Mouse (Mus musculus): ENCODE data around the gene Ptpre. TPM values are rescaled to one million over a fixed set of nuclear protein-coding genes. Genes with fewer than 3 reads are reported as not detected.
"Not testable (repeated sequence)": the region's sequence is repeated elsewhere in the genome, so short reads cannot be mapped to it uniquely, and the experiment has no call there.

Gene Ptpre
- total RNA-seq, 2 experiments from 2014 or later, result 1.9 to 2.1 TPM

DNA sequence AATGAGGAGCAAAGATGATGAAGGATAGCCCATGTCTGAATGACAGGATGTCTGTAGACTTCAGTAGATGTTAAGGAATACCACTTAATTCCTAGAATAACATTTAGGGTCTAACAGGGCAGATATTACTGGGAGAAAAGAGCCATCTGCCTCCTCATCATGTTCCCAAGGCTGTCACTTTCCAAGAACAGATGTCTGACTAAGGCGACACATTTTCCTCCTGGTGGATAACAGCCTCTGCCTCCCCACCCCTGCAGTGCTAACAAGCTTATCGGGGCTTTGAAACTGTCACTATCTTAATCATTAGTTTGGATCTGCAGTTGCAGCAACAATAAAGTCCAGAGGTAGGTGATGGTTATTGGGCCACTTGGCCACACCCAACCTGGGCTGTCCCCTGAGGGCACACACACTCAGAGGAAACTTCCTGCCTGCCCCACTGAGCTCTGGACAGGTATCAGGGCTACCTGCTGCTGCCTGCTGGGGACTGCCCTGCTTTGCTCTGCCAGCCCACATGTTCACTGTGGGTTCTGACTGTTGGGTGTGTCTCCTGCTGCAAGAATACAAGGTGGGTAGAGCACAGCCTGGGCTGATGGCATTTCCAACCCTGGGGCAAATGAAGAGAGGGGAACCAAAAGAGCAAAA lies 2.6 kb upstream of the Ptpre start:
- DNase-seq, result no peak

DNA sequence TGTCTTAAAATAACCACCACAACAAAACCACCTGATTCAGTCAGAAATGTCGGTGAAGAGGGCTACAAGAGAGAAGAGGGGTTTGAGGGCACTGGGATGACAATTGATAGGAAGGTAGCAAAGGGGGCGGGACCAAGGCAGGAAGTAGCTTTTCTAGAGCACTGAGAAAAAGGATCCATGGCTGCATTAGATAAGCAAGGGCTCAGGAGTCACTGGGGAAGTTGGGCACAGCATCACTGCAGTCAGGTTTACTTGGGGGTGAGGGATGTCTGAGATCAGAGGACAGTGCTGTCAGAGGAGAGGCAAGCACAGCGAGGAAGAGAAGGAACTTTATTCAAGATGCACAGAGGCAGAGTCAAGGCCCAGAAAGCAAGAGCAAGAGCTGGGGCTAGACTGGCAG lies 1.4 kb upstream of the Ptpre start:
- DNase-seq, result no peak

DNA sequence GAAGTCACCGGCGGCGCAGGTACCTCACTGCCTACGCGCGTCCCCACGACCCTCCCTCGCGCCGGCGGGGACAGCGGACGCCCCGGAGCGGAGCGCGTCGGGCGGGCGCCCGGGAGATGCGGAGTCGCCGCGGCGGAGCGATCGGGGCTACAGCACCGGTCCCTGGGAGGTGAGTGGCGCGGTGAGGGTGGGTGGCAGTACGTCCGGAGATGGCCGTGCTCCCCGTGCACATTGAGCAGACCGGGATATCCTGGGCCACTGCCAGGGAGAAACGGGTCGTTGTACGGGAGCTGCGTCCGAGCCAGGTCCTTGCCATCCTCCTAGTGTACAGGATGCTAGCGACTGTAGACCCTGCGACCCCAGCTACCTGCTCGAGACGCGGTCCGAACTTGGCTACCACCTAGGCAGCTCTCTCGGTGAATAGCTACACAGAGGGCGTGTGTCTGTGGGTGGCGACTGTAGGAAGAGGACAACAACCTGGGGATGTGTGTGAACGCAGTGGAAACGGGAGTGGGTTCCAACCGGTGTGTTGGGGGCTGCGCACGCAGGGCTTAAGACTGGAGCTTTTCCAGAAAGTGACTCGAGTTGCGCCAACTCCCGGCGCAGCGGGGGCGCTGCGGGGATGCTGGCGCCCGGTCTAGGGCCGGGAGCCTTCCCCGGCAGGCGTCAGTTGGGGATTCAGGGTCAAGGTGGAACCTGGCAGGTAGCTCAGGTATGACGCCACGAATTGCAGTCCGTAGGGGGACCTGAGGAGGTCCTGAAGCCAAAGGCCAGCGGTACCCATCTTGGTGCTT lies 864 bp downstream of the Ptpre start:
- peak; percentile 10 for DNase-seq

DNA sequence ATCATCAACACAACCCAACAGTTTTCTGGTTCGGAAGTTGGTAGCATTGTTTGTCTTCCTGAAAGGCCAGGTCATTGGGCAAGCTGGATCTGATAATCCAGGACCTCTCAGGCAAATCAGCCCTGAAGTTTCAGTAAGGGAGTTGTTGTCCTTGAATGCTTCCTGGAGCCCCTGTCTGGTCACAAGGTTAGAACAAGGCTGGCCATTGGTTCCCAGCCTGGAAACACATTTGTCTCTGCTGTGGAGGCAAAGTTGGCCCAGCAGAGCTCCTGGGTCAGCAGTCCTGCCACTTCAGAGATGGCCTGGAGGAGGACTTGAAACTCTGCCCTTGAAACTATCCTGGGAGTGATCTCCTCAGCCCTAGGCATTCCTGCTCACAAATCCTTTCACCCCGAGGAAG lies 2.1 kb downstream of the Ptpre start:
- no peak for DNase-seq

DNA sequence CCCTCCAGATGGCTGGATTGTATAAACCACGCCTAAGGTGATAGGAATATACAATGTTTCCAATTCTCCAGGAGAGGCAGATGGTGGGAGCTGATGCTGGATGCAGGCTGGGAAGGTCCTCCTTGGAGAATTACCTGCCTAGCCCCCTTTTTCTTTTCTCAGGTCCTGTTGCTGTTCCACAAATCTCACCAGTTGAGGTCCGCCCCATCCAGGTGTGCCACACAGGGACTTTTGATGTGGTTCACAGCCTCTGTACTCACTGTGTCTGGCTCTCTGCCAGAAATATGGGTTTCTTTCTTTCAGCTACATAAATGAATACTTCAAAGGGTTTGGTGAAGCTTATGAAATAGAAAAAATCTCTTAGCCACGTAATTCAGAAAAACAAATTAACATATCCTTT lies 5.0 kb downstream of the Ptpre start:
- DNase-seq, result no peak

DNA sequence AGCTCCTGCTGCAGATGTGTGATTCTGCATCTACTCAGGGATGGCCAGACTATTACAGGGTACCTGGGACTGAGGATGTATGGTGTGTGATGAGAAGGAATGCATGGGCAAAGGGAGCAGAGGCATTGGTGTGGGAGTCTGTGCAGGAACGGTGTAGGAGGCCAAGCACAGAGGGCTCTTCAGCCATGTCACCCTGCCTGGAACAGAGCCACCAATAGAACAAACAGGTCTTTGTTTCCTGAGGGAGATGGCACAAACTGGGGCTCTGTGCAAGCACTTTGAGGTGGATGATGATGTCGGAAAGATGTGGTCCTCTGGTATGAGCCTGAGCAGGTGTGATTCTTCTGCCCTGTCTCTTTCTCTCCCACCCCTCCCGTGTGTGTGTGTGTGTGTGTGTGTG lies 5.8 kb downstream of the Ptpre start:
- no peak for DNase-seq

DNA sequence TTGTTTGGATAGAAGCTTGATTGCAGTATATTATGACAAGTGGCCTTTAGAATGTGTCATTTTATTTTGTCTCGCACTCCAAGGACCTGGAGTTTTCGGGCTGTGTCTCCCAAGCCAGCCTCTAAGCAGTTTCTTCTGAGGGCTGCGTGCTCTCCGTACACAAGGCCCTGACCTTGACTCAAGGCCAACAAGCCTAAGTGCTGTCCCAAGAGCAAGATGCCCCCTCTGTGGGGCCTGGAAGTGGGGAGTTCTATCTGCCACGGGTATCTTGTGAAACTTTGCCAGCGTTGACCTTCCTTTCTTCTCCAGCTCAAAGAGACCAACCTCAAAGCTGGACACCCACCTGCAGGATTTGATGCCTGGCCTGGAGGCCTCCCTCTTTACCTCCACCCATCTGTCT lies 7.0 kb downstream of the Ptpre start:
- no peak for DNase-seq

DNA sequence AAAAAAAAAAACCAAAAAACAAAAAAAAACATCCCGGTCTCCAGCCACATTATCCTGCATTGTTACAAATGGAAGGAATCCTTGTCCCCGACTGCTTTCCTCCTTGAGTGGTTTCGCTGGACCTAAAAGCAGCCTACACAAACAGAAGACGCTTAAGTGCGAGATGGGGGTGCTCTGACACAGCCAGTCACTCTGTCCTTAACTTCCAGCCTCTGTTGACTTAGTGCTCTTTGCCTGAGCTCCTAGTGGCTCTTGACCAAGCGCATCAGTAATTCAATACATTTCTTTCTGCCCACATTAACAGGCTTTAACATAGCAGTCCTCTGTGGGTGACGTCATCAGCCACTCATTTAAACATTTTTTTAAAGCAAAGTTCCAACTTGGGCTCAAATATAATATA lies 8.7 kb downstream of the Ptpre start:
- no peak for DNase-seq

DNA sequence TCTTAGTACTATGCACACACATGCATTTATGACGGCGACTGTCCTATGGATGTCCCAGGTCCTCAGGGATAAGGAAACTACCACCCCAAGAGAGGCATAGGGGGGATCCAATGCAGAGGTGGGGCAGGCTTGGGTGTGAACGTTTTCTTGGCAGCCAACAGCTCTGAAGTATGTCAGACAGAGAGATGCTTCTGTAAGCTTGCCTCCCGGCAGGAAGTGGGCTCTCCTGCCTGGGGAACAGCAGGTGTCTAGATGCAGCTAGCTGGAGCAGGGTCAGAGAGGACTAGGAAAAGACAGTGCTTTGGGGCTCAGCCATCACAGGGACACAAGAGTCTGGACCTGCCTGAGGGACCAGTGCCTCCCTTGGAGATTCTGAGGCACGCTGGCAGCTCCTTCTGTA lies 9.2 kb downstream of the Ptpre start:
- DNase-seq, result no peak

DNA sequence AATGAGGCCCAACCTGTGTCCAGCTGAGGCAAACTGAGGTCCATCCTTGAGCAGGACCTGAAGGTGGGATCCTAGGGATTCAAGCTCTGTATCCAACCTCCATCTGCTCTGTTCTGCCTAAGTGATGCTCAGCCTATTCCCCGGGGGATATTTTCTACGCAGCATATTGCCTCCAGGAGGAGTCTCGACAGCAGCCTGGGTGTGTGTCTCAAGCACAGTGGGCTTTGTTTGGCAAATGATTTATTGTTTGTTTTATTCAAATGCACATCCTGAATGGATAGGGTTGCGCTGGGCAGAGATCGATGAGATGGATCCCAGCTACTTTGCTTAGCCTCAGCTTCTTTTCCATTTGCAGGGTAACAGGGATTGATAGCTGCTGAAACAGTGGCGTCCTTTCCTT lies 11.2 kb downstream of the Ptpre start:
- DNase-seq, result no peak

DNA sequence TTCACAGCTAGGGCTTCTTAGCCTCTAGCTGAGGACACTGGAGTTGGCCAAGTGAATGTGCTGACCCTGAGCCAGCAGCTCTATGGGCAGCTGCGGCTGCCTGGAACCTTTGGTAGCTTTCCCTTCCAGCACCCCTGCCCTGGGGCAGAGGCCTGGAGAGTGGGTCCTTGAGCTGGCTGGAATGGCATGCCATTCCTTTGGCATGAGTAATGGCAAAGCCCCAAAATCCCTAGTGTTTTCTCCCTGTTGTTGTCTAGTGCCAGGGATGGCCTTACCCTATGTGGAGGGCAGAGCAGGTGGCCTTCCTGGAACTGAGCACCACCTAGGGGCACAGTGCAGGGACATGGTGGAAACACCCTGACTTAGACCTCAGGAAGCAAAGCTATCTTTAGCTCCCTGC lies 14.3 kb downstream of the Ptpre start:
- DNase-seq, result peak; percentile 66

DNA sequence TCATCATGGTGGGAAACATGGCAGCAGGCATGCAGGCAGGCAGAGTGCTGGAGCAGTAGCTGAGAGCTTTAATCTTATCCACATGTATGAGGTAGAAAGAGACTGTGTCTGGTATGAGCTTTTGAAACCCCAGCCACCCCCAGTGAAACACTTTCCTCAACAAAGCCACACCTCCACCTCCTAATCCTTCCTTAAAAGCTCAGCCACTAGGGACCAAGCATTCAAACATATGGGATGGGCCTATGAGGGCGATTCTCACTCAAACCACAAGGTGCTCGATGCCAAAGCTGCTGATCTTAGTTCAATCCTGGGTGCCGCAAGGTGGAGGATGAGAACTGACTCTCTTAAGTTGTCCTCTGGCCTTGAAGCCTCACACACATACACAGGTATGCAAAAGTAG lies 16.3 kb downstream of the Ptpre start:
- DNase-seq, result no peak

DNA sequence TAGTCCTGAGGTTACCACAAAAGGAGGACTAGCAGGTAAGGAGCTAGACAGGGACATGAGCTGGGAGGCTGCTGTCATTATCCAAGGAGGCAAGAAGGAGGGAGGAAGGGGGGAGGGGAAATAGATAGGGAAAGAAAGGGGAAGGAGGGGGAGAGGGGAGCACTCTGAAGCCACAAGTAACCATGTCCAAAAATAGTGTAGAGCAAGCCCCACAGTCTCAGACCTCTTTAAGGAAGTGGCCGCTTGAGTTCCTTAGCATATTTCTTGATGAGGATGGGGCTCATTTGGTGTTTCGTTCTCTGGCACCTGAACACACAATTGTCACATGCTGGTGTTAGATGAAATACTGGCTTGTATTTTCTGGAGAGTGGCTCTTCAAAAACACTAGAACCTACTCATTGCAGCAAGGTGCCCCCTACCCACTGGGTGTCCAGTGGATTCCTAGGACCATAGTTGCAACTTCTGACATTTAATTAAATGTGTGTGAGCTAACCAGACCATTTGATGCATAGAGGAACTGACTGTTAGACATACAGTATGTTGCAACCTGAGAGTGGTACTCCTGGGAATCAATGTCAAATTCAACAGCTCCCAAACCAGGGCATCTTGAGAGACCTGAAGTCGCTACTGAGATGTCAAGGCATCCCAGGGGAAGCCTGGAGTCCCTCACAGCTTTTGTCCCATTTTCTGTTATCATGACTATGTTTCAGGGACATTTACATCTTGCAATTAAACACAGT lies 19.6 kb downstream of the Ptpre start:
- DNase-seq, result no peak

DNA sequence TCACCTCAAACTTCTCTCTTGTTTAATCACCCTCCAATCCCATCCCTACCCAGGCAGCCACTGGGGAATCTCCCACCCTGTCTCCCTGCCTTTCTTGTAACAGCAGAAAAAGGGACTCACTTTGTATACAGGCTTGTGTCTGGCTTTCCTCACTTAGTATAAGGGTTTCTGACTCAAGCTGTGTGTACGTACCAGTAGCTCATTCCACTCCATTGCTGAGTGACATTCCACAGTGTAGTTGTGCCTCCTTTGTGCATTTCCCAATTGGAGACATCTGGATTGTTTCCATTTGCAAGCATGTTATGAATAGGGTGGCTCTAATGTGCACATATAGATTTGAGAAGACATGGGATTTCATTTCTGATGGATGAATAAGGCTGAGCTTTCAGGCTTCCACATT lies 23.0 kb downstream of the Ptpre start:
- no peak for DNase-seq

DNA sequence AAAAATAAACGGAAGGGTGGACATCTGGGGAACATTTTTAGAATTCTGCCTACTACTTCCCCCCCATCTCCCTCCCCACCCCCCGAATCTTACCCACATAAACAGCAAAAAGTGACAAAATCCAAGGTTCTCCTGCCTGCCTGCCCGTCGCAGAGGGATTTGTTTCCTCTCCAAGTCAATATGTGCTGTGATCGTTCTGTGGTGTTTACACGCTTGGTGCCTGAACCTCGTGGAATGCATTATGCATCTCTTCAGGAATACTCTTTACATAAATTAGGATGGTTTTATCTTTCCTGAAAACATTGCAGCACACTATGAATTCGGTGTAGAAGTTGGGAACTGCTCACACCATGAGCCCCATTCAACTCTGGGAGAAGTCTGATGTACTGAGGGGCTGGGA lies 26.7 kb downstream of the Ptpre start:
- no peak for DNase-seq

DNA sequence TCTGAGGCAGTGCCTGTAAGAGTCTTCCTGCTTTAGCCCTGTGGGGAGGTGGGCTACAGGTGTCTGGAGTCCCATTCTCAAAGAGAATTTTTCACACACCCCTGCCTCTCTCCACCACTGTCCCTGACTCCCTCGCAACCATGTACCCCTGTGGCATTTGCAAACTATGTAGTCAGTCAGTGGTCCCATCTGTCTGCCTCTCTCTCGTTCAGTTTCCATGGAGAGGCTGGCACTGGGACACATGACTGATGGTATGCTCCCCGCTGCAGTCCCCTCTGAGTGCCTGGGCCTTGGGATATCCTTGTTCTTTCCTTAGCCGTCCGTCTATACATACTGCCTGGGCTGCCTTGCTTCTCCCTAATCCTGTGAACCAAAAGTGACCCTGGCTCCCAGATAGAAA lies 28.7 kb downstream of the Ptpre start:
- DNase-seq, result no peak

DNA sequence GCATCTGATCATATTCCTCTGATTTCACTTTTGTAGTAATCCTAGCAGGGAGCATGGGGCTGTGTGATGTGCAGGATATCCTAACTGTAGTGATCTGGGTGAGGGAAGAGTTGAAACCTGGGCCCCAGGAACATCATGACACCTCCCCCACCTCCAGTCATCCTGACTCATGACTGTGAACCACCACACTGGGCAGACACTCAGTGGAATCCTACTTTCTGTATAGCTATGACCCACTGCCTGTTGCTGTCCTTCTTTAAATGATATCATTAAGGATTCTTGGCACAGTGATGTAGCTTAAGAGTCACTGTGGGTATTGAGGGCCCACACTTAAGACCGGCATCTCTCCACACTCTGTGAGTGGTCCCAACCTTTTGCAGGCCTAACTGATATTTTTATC lies 30.3 kb downstream of the Ptpre start:
- no peak for DNase-seq

DNA sequence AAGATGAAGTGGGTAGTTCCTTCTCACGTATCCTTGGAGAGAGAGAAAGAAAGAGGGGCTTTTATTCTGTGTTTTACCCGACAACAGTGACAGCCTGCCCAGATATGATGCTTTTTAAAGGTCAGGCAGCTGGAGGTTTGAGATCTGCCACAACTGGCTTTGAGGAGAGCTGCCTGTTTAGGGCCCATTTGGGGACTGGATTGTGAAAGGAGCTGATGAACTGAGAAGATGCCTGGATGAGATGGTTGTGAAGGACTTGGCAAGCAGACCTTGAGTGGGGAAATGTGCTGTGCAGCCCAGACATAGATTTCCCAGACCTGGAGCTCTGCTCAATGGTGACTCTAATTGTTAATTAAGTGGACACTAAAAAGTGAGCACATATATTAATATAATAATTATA lies 31.3 kb downstream of the Ptpre start:
- DNase-seq, result no peak

DNA sequence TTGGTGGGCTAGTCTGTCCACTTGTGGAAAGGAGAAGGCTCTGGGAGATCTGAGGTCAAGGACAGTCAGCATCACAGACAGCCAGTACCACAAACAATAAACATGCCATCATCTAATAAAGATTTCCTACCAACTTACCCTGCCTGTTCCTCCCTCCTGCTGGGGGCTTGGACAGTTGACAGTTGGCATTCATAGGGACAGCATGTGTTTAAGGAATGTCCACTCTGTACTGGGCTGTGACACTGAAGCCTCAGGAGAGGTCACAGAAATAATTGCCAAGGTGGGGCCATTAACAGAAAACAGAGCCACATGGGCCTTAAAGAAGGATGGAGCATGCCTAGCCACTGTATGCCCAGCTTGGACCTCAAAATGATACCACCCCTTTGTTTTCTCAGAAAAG lies 34.1 kb downstream of the Ptpre start:
- no peak for DNase-seq

DNA sequence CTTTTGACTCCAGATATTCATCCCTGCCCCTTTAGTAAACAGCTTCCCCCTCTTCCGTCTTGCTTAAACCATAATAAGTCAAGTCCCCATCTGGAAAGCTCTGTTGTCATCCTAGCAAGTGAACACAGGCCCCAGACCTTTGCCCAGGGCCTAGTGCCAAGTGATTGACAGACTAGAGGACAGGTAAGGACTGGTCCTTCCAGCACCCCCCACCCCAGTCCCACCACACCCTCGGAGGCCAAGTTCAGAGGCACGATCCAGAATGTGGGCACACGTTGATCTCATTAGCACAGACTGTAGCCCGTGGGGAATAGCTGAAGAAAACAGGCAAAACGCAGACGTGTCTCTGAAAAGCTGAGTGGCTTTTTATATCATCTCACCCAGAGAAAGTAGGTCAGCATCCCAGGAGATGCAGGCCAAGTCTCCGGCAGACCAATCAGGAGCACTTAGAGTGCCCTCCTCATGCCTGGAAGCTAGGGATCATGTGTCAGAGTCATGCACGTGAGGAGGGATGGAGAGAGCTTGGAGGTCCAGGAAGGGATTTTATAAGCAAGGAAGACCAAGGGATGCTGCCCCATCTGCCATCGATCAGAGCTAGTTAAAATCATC lies 34.8 kb downstream of the Ptpre start:
- peak; percentile 44 for DNase-seq

DNA sequence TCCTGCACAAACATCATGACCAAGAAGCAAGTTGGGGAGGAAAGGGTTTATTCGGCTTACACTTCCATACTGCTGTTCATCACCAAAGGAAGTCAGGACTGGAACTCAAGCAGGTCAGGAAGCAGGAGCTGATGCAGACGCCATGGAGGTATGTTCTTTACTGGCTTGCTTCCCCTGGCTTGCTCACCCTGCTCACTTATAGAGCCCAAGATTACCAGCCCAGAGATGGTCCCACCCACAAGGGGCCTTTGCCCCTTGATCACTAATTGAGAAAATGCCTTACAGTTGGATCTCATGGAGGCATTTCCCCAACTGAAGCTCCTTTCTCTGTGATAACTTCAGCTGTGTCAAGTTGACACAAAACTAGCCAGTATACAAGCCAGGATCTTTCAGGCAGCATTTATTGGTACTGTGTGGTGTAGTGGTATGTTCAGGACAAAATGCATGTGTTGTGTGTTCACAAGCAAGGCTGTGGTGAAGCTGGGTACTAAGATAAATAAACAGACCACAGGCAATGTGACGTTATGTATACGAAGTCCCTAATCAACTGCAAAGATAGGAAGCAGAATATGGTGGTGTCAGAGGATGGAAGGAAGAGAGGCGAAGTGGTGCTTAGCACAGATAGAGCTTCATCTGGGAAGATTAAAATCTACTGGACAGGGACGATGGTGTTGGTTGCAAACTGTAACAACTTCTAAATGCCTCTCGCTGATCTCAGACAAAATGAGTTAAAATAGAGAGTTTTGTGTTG lies 38.2 kb downstream of the Ptpre start:
- DNase-seq, result not testable (repeated sequence)

DNA sequence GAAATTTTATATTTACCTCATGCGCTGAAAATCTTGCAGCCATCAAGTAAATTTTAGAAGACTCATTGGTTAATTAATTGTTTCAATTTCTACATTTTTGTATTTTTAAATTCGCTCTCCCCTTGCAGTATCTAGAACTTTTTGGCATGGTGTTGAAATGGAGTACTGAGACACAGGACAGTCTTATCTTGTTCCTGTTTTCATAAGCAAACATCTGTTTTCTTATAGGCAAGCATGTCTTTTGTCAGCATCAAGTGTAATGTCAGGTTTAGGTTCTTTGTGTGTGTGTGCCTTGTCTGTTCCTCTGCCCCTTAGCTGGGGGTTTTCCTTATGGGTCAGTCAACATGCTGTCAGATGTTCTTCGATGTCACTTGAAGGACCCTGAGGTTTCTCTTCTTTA lies 39.0 kb downstream of the Ptpre start:
- DNase-seq, result no peak

Data from gastrocnemius, postnatal 25 days (tissue).